Mouse (Mus musculus): ENCODE data around the gene Kpna1. TPM values are rescaled to one million over a fixed set of nuclear protein-coding genes. Genes with fewer than 3 reads are reported as not detected.
"Not testable (repeated sequence)": the region's sequence is repeated elsewhere in the genome, so short reads cannot be mapped to it uniquely, and the experiment has no call there.

Kpna1 gene
- polyA plus RNA-seq, 2 experiments = 10.9 to 35.0 TPM

DNA sequence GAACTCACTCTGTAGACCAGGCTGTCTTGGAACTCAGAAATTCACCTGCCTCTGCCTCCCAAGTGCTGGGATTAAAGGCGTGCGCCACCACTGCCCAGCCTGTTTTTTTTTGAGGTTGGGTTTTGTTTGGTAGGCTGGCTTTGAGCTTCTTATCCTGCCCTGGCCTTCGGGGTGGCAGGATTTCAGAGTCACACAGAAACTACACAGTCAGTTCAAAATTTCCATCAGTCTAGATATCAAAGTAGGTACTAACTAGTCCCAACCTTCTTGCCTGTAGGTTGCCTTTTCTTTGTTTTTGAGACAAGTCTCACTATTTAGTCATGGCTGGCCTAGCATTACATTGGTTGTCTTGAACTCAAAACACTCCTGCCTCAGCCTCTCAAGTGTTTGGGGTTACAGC lies 5.9 kb downstream of the Kpna1 start:
- peak overlapping the region; percentile 90 for H3K9ac ChIP-seq (replicated peaks)
- ATAC-seq (ENCODE audit: insufficient read depth) = no peak
- no peaks in the 10 kb centered on the region for H3K9me3 ChIP-seq (ENCODE audit: control insufficient read depth, low read length)
- no peaks in the 10 kb centered on the region for H3K27me3 ChIP-seq (ENCODE audit: control insufficient read depth, insufficient read depth, low read length)
- 14% methylated on average over 3 of the region's 3 CpGs for WGBS (ENCODE audit: insufficient replicate concordance)
- H3K4me2 ChIP-seq (ENCODE audit: low read depth) = peak overlapping the region; percentile 83
- H3K36me3 ChIP-seq (replicated peaks; ENCODE audit: control insufficient read depth, insufficient read depth, low read depth) = no peaks in the 10 kb centered on the region
- no peak for TF ChIP-seq CTCF (IDR thresholded peaks at IDR 0.05; ENCODE audit: low read depth)
- TF ChIP-seq EP300 (IDR thresholded peaks at IDR 0.05; ENCODE audit: low read depth) = no peak
- DNase-seq (ENCODE audit: low read depth in 3 of 3, low spot score in 3 of 3) = peak in 1 of 3 experiments; percentile 27
- peak overlapping the region; percentile 81 to 84 for H3K4me3 ChIP-seq (ENCODE audit: insufficient read depth in 1 of 2, low read depth in 2 of 2, low read length in 2 of 2)
- peaks cover 4 to 20% of the 10 kb centered on the region in 2 experiments for H3K4me1 ChIP-seq (replicated peaks; ENCODE audit: control insufficient read depth in 2 of 2, insufficient read depth in 2 of 2, low read length in 1 of 2)
- H3K27ac ChIP-seq = peak overlapping the region; percentile 93

GRCm38 (mm10) chr16:35987930-35988329 lies 9.4 kb downstream of the Kpna1 start:
- H3K9me3 ChIP-seq (ENCODE audit: control insufficient read depth, low read length) = no peaks in the 10 kb centered on the region
- 56% methylated on average over 1 of the region's 1 CpGs for WGBS (ENCODE audit: insufficient replicate concordance)
- no peak overlapping the region for H3K4me3 ChIP-seq (ENCODE audit: insufficient read depth in 1 of 2, low read depth in 2 of 2, low read length in 2 of 2)
- H3K9ac ChIP-seq (replicated peaks) = no peak overlapping the region
- DNase-seq (ENCODE audit: low read depth in 3 of 3, low spot score in 3 of 3) (no peak), ATAC-seq (ENCODE audit: insufficient read depth) (no peak)
- H3K36me3 ChIP-seq (replicated peaks; ENCODE audit: control insufficient read depth, insufficient read depth, low read depth) = no peaks in the 10 kb centered on the region
- no peak overlapping the region for H3K4me2 ChIP-seq (ENCODE audit: low read depth)
- TF ChIP-seq EP300 (IDR thresholded peaks at IDR 0.05; ENCODE audit: low read depth) (no peak), CTCF (IDR thresholded peaks at IDR 0.05; ENCODE audit: low read depth) (no peak)
- H3K4me1 ChIP-seq (replicated peaks; ENCODE audit: control insufficient read depth in 2 of 2, insufficient read depth in 2 of 2, low read length in 1 of 2) = peaks cover 0 to 7% of the 10 kb centered on the region in 2 experiments; a peak in 3 of 4 replicates
- no peak overlapping the region for H3K27ac ChIP-seq
- no peaks in the 10 kb centered on the region for H3K27me3 ChIP-seq (ENCODE audit: control insufficient read depth, insufficient read depth, low read length)

DNA sequence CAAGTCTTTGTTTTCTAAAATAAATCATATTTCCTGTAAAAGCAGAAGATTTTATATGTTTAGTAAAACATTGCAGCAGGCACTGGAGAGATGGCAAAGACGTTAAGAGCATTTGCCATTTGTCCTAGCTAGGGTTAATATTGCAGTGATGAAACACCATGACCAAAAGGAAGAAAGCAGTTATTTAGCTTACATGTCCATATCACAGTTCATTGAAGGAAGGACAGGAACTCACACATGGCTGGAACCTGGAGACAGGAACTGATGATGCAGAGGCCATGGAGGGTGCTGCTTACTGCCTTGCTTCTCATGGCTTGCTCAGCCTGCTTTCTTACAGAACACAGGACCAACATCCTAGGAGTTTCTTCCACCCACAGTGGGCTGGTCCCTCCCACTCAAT lies 13.8 kb downstream of the Kpna1 start:
- ATAC-seq (ENCODE audit: insufficient read depth) (no peak), DNase-seq (ENCODE audit: low read depth in 3 of 3, low spot score in 3 of 3) (no peak)
- Histone ChIP-seq H3K27me3 (ENCODE audit: control insufficient read depth, insufficient read depth, low read length) (no peaks in the 10 kb centered on the region), H3K4me1 (replicated peaks; ENCODE audit: control insufficient read depth in 2 of 2, insufficient read depth in 2 of 2, low read length in 1 of 2) (0 out of 4 replicates have a peak, but pooled peaks cover 0 to 2% of the 10 kb centered on the region in 2 experiments), H3K4me3 (ENCODE audit: insufficient read depth in 1 of 2, low read depth in 2 of 2, low read length in 2 of 2) (no peak overlapping the region), H3K9me3 (ENCODE audit: control insufficient read depth, low read length) (no peaks in the 10 kb centered on the region), H3K4me2 (ENCODE audit: low read depth) (no peak overlapping the region), H3K27ac (no peak overlapping the region), H3K9ac (replicated peaks) (no peak overlapping the region), H3K36me3 (replicated peaks; ENCODE audit: control insufficient read depth, insufficient read depth, low read depth) (no peaks in the 10 kb centered on the region)
- TF ChIP-seq EP300 (IDR thresholded peaks at IDR 0.05; ENCODE audit: low read depth) = no peak
- no peak for TF ChIP-seq CTCF (IDR thresholded peaks at IDR 0.05; ENCODE audit: low read depth)
- 74% methylated on average over 1 of the region's 1 CpGs for WGBS (ENCODE audit: insufficient replicate concordance)

DNA sequence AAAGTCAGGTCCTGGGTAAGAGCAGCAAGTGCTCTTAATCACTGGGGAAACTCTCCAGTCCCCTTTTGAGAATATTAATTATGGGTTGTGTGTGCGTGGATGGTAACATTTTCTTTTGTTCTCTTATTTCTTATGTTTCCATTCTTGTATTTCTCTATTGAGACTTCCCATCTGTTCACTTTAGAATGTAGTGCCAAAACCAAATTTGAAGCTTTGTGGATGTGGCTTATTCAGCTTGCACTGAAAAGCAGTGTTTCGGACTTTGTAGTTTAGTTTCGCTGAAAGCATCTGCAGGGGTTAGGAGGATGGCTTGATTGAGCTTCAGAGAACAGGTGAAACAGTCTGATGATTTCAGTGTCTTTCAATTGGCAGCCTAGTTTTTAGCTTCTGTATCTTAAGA lies 14.8 kb downstream of the Kpna1 start:
- no peak overlapping the region for H3K27ac ChIP-seq
- H3K9ac ChIP-seq (replicated peaks) = no peak overlapping the region
- no peaks in the 10 kb centered on the region for H3K4me1 ChIP-seq (replicated peaks; ENCODE audit: control insufficient read depth in 2 of 2, insufficient read depth in 2 of 2, low read length in 1 of 2)
- H3K27me3 ChIP-seq (ENCODE audit: control insufficient read depth, insufficient read depth, low read length) = no peaks in the 10 kb centered on the region
- H3K4me3 ChIP-seq (ENCODE audit: insufficient read depth in 1 of 2, low read depth in 2 of 2, low read length in 2 of 2) = no peak overlapping the region
- no peak overlapping the region for H3K4me2 ChIP-seq (ENCODE audit: low read depth)
- H3K9me3 ChIP-seq (ENCODE audit: control insufficient read depth, low read length) = no peaks in the 10 kb centered on the region
- WGBS (ENCODE audit: insufficient replicate concordance) = 90% methylated on average over 3 of the region's 3 CpGs
- no peaks in the 10 kb centered on the region for H3K36me3 ChIP-seq (replicated peaks; ENCODE audit: control insufficient read depth, insufficient read depth, low read depth)
- no peak for ATAC-seq (ENCODE audit: insufficient read depth)
- no peak for DNase-seq (ENCODE audit: low read depth in 3 of 3, low spot score in 3 of 3)
- TF ChIP-seq CTCF (IDR thresholded peaks at IDR 0.05; ENCODE audit: low read depth) (no peak), EP300 (IDR thresholded peaks at IDR 0.05; ENCODE audit: low read depth) (no peak)

- not testable (repeated sequence) for H3K9me3 ChIP-seq (ENCODE audit: control insufficient read depth, low read length); ATAC-seq (ENCODE audit: insufficient read depth); H3K4me2 ChIP-seq (ENCODE audit: low read depth); H3K36me3 ChIP-seq (replicated peaks; ENCODE audit: control insufficient read depth, insufficient read depth, low read depth); H3K4me3 ChIP-seq (ENCODE audit: insufficient read depth in 1 of 2, low read depth in 2 of 2, low read length in 2 of 2); H3K27me3 ChIP-seq (ENCODE audit: control insufficient read depth, insufficient read depth, low read length); H3K4me1 ChIP-seq (replicated peaks; ENCODE audit: control insufficient read depth in 2 of 2, insufficient read depth in 2 of 2, low read length in 1 of 2); H3K9ac ChIP-seq (replicated peaks); H3K27ac ChIP-seq; DNase-seq (ENCODE audit: low read depth in 3 of 3, low spot score in 3 of 3)
- 84% methylated on average over 4 of the region's 4 CpGs for WGBS (ENCODE audit: insufficient replicate concordance)
Measured at GRCm38 (mm10) chr16:35998852-35999251, 20.3 kb downstream of the Kpna1 start.

Measured in liver, embryonic 14.5 days (tissue).